Mouse (Mus musculus) heart, adult 2 months (tissue): Measurements from ENCODE around the gene Map2k4. TPM values are rescaled to one million over a fixed set of nuclear protein-coding genes. Genes with fewer than 3 reads are reported as not detected.

ENCODE experiments used
- DNase-seq, 2 experiments: peaks; one replicate each; pipeline ENCODE4 v3.0.0; 2021
- H3K27ac ChIP-seq: fragments of 200-600 bp; 2 replicates; pipeline ENCODE4 v1.8.1; 2022
- H3K27me3 ChIP-seq: fragments of 200-500 bp; 2 replicates; pipeline ENCODE4 v1.6.1; 2012; ENCODE audit warnings: mild to moderate bottlenecking, low read length, inconsistent platforms, mixed read lengths; ENCODE audit not compliant: control insufficient read depth, insufficient read depth
- H3K36me3 ChIP-seq: fragments of 200-500 bp; 2 replicates; pipeline ENCODE4 v1.6.1; 2012; ENCODE audit warnings: low read length, inconsistent platforms; ENCODE audit not compliant: control insufficient read depth, insufficient read depth
- H3K4me1 ChIP-seq: fragments of 200-500 bp; 2 replicates; pipeline ENCODE4 v1.6.1; 2011; ENCODE audit warnings: low read length; ENCODE audit not compliant: control insufficient read depth, insufficient read depth
- H3K4me3 ChIP-seq: fragments of 200-600 bp; 2 replicates; pipeline ENCODE4 v1.8.1; 2022
- H3K79me2 ChIP-seq: fragments of 200-500 bp; replicated peaks from 2 replicates; pipeline ENCODE4 v1.6.1; 2012; ENCODE audit warnings: mild to moderate bottlenecking, inconsistent platforms, low read length, moderate library complexity, mixed read lengths; ENCODE audit not compliant: control insufficient read depth, insufficient read depth
- H3K9ac ChIP-seq: fragments of 200-500 bp; 2 replicates; pipeline ENCODE4 v1.6.1; 2012; ENCODE audit warnings: low read depth, mild to moderate bottlenecking, control low read depth, inconsistent platforms, low read length, mixed read lengths
- CTCF ChIP-seq: fragments of 200-600 bp; IDR thresholded peaks from 2 replicates; pipeline ENCODE4 v1.8.1; 2022; ENCODE audit warnings: antibody characterized with exemption, mild to moderate bottlenecking, moderate library complexity
- EP300 ChIP-seq: fragments of 200-500 bp; IDR thresholded peaks from 2 replicates; pipeline ENCODE4 v1.6.1; 2011; ENCODE audit warnings: low read depth, low read length, control low read depth; ENCODE audit not compliant: insufficient read depth
- POLR2A ChIP-seq: fragments of 200-500 bp; IDR thresholded peaks from 2 replicates; pipeline ENCODE4 v1.6.1; 2011; ENCODE audit warnings: mild to moderate bottlenecking, low read depth, low read length, control low read depth; ENCODE audit not compliant: insufficient read depth
- WGBS: fragments of 180-500 bp; shearing (Covaris S2); methylation state at CpG from one replicate; pipeline ENCODE4 v1.1.7; 2018; 5-methylcytosine and 5-hydroxymethylcytosine counted together
- intact Hi-C: fragments of 180-260 bp; cut with DNase I; formaldehyde crosslinking; loops from one replicate; pipeline ENCODE4 v1.15.1; 2025
- polyA plus RNA-seq: library from polyadenylated mRNA; depleted of rRNA; stranded (reverse); fragments of >200 nt; gene quantifications from 2 replicates; pipeline ENCODE4 v1.2.3, GENCODE M21; 2012
- total RNA-seq, 2 experiments: library from RNA; stranded (reverse); gene quantifications; 2 replicates each; pipeline ENCODE4 v1.2.3; 2021

The Map2k4 gene
- total and polyA plus RNA-seq, 3 experiments, result 21.9 to 45.8 (median 42.1) TPM

- no peak for DNase-seq
- Histone ChIP-seq H3K4me3 (no peak overlapping the region), H3K27ac (no peak overlapping the region), H3K36me3 (peaks cover 24% of the 10 kb centered on the region), H3K27me3 (no peaks in the 10 kb centered on the region), H3K4me1 (peaks cover 10% of the 10 kb centered on the region), H3K79me2 (peaks cover 6% of the 10 kb centered on the region; the same call in 1 of the 2 replicates), H3K9ac (no peak overlapping the region)
- intact Hi-C loops, result no loop called here
- no peak for TF ChIP-seq EP300
- TF ChIP-seq CTCF, result no peak
- no peak for TF ChIP-seq POLR2A
- WGBS, result 16% methylated on average over 1 of the region's 1 CpGs
These were observed 9.0 kb downstream of the Map2k4 start for GRCm38 (mm10) chr11:65779066-65779465.

GRCm38 (mm10) chr11:65777810-65778209 is 10.3 kb downstream of the Map2k4 start:
- H3K27ac ChIP-seq, result no peak overlapping the region
- no peak for DNase-seq
- H3K36me3 ChIP-seq, result peaks cover 24% of the 10 kb centered on the region
- no peak overlapping the region for H3K9ac ChIP-seq
- no peaks in the 10 kb centered on the region for H3K27me3 ChIP-seq
- no peak overlapping the region for H3K4me3 ChIP-seq
- H3K79me2 ChIP-seq, result peaks cover 3% of the 10 kb centered on the region; the same call in 1 of the 2 replicates
- no peak for TF ChIP-seq CTCF
- no peak for TF ChIP-seq POLR2A
- no peak for TF ChIP-seq EP300
- WGBS, result 64% methylated on average over 5 of the region's 5 CpGs
- H3K4me1 ChIP-seq, result peaks cover 10% of the 10 kb centered on the region
- intact Hi-C loops, result no loop called here

- no peak overlapping the region for H3K4me3 ChIP-seq
- intact Hi-C loops, result no loop called here
- no peak overlapping the region for H3K27ac ChIP-seq
These were observed 11.0 kb downstream of the Map2k4 start for GRCm38 (mm10) chr11:65776906-65777611.

GRCm38 (mm10) chr11:65773946-65774656 is 14.0 kb downstream of the Map2k4 start:
- no peak overlapping the region for H3K9ac ChIP-seq
- H3K27ac ChIP-seq, result no peak overlapping the region
- 74% methylated on average over 6 of the region's 6 CpGs for WGBS
- no peaks in the 10 kb centered on the region; the same call in 1 of the 2 replicates for H3K79me2 ChIP-seq
- no peak for DNase-seq
- intact Hi-C loops, result no loop called here
- peaks cover 20% of the 10 kb centered on the region for H3K36me3 ChIP-seq
- peaks cover 7% of the 10 kb centered on the region for H3K4me1 ChIP-seq
- H3K27me3 ChIP-seq, result no peaks in the 10 kb centered on the region
- TF ChIP-seq CTCF (no peak), POLR2A (no peak), EP300 (no peak)
- H3K4me3 ChIP-seq, result no peak overlapping the region

More at GRCm38 (mm10) chr11:65776906-65777611, 11.0 kb downstream of the Map2k4 start:
- Histone ChIP-seq H3K9ac (no peak overlapping the region), H3K4me1 (peaks cover 10% of the 10 kb centered on the region), H3K36me3 (peaks cover 24% of the 10 kb centered on the region), H3K27me3 (no peaks in the 10 kb centered on the region), H3K79me2 (peaks cover 3% of the 10 kb centered on the region; the same call in 1 of the 2 replicates)
- DNase-seq, result no peak
- no peak for TF ChIP-seq POLR2A
- TF ChIP-seq CTCF, result no peak
- no peak for TF ChIP-seq EP300
- WGBS, result 35% methylated on average over 2 of the region's 2 CpGs

GRCm38 (mm10) chr11:65773535-65773934 is 14.6 kb downstream of the Map2k4 start:
- Histone ChIP-seq H3K4me3 (no peak overlapping the region), H3K4me1 (peaks cover 8% of the 10 kb centered on the region), H3K27ac (no peak overlapping the region), H3K79me2 (no peaks in the 10 kb centered on the region; the same call in 1 of the 2 replicates), H3K27me3 (no peaks in the 10 kb centered on the region), H3K9ac (no peak overlapping the region), H3K36me3 (peaks cover 16% of the 10 kb centered on the region)
- no peak for TF ChIP-seq POLR2A
- no peak for TF ChIP-seq CTCF
- no peak for TF ChIP-seq EP300
- 58% methylated on average over 2 of the region's 2 CpGs for WGBS
- no peak for DNase-seq
- intact Hi-C loops, result no loop called here

GRCm38 (mm10) chr11:65771546-65771945 is 16.6 kb downstream of the Map2k4 start:
- intact Hi-C loops, result no loop called here
- WGBS, result 88% methylated on average over 1 of the region's 1 CpGs
- DNase-seq, result no peak

More at GRCm38 (mm10) chr11:65771546-65771945, 16.6 kb downstream of the Map2k4 start:
- Histone ChIP-seq H3K79me2 (peaks cover 2% of the 10 kb centered on the region), H3K4me3 (no peak overlapping the region), H3K27ac (no peak overlapping the region), H3K27me3 (no peaks in the 10 kb centered on the region), H3K36me3 (peaks cover 14% of the 10 kb centered on the region), H3K4me1 (peaks cover 3% of the 10 kb centered on the region), H3K9ac (no peak overlapping the region)
- TF ChIP-seq EP300 (no peak), POLR2A (no peak), CTCF (no peak)
